Mouse (Mus musculus) ES-Bruce4 (cell line): ENCODE measurements around the gene Gcnt1.

Experiments used
- CTCF ChIP-seq: IDR thresholded peaks from one replicate; pipeline ENCODE4 v1.8.1; 2011; ENCODE audit warnings: low read depth, low read length
- POLR2A ChIP-seq: IDR thresholded peaks from one replicate; pipeline ENCODE4 v1.8.1; 2011; ENCODE audit warnings: low read length; ENCODE audit not compliant: insufficient read depth

DNA sequence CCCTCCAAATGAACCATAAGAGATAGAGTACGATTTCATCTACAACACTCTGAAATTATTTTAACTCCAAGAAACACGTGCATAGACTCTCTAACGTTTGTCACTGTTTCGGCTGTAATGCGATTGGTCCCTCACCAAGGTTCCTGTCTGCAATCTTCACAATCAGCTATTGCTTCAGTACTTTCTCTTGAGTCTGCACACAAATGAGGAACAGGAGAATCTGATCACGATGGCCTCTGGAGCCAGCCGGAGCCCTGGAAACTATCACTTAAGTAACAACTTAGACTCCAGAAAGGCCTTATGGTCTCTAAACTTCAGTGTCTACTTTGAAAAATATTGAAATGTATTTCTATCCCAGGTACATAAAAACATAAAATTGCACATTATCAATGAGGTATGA, 27.8 kb downstream of the Gcnt1 start:
- no peak for TF ChIP-seq CTCF
- TF ChIP-seq POLR2A, result no peak
